Mouse (Mus musculus): ENCODE results near the gene Ankrd24.

GRCm38 (mm10) chr10:81592631-81593030, 35.7 kb upstream of the Ankrd24 start:
- TF ChIP-seq CTCF (IDR thresholded peaks at IDR 0.05; ENCODE audit: low read depth) = no peak
- no peak for TF ChIP-seq EP300 (IDR thresholded peaks at IDR 0.05; ENCODE audit: low read depth)

Data from liver, embryonic 14.5 days (tissue).